Mouse (Mus musculus): ENCODE results near the gene Strbp. TPM values are rescaled to one million over a fixed set of nuclear protein-coding genes. Genes with fewer than 3 reads are reported as not detected.

Gene Strbp
- polyA plus RNA-seq, 1 experiment from 2014 or later, result 60.2 TPM

GRCm38 (mm10) chr2:37716266-37716665 is 12.6 kb upstream of the Strbp start:
- WGBS, result 80% methylated on average over 6 of the region's 6 CpGs

GRCm38 (mm10) chr2:37715364-37715763 is 11.7 kb upstream of the Strbp start:
- 58% methylated on average over 3 of the region's 3 CpGs for WGBS
- Histone ChIP-seq H3K4me2 (ENCODE audit: low read depth, severe bottlenecking) (no peak overlapping the region), H3K9ac (ENCODE audit: low read length) (no peak overlapping the region), H3K4me1 (ENCODE audit: control insufficient read depth, insufficient read depth, low read length) (no peaks in the 10 kb centered on the region), H3K4me3 (ENCODE audit: low read depth, low read length) (no peak overlapping the region), H3K27ac (replicated peaks; ENCODE audit: low read depth, low read length) (no peak overlapping the region), H3K36me3 (ENCODE audit: control insufficient read depth, insufficient read depth, low read length) (no peaks in the 10 kb centered on the region), H3K9me3 (ENCODE audit: control insufficient read depth, low read length) (no peaks in the 10 kb centered on the region), H3K27me3 (ENCODE audit: control insufficient read depth, insufficient read depth, low read length) (no peaks in the 10 kb centered on the region)
- DNase-seq (ENCODE audit: low spot score), result no peak
- no peak for ATAC-seq (ENCODE audit: insufficient number of reproducible peaks, low FRiP score, low TSS enrichment, low read depth)

More at GRCm38 (mm10) chr2:37716266-37716665, 12.6 kb upstream of the Strbp start:
- H3K9ac ChIP-seq (ENCODE audit: low read length), result no peak overlapping the region
- no peak for ATAC-seq (ENCODE audit: insufficient number of reproducible peaks, low FRiP score, low TSS enrichment, low read depth)
- H3K4me3 ChIP-seq (ENCODE audit: low read depth, low read length), result no peak overlapping the region
- H3K4me1 ChIP-seq (ENCODE audit: control insufficient read depth, insufficient read depth, low read length), result no peaks in the 10 kb centered on the region
- H3K27me3 ChIP-seq (ENCODE audit: control insufficient read depth, insufficient read depth, low read length), result no peaks in the 10 kb centered on the region
- H3K36me3 ChIP-seq (ENCODE audit: control insufficient read depth, insufficient read depth, low read length), result no peaks in the 10 kb centered on the region
- no peak overlapping the region for H3K27ac ChIP-seq (replicated peaks; ENCODE audit: low read depth, low read length)
- no peak for DNase-seq (ENCODE audit: low spot score)
- H3K9me3 ChIP-seq (ENCODE audit: control insufficient read depth, low read length), result no peaks in the 10 kb centered on the region
- no peak overlapping the region for H3K4me2 ChIP-seq (ENCODE audit: low read depth, severe bottlenecking)

- no peak overlapping the region for H3K4me2 ChIP-seq (ENCODE audit: low read depth, severe bottlenecking)
- H3K4me3 ChIP-seq (ENCODE audit: low read depth, low read length), result no peak overlapping the region
- no peaks in the 10 kb centered on the region for H3K27me3 ChIP-seq (ENCODE audit: control insufficient read depth, insufficient read depth, low read length)
- no peaks in the 10 kb centered on the region for H3K4me1 ChIP-seq (ENCODE audit: control insufficient read depth, insufficient read depth, low read length)
- H3K27ac ChIP-seq (replicated peaks; ENCODE audit: low read depth, low read length), result no peak overlapping the region
- H3K9me3 ChIP-seq (ENCODE audit: control insufficient read depth, low read length), result no peaks in the 10 kb centered on the region
- WGBS, result 90% methylated on average over 3 of the region's 3 CpGs
- no peak overlapping the region for H3K9ac ChIP-seq (ENCODE audit: low read length)
- no peak for ATAC-seq (ENCODE audit: insufficient number of reproducible peaks, low FRiP score, low TSS enrichment, low read depth)
- DNase-seq (ENCODE audit: low spot score), result no peak
- H3K36me3 ChIP-seq (ENCODE audit: control insufficient read depth, insufficient read depth, low read length), result no peaks in the 10 kb centered on the region
Observed at GRCm38 (mm10) chr2:37713100-37713499, 9.4 kb upstream of the Strbp start.

- DNase-seq (ENCODE audit: low spot score) (no peak), ATAC-seq (ENCODE audit: insufficient number of reproducible peaks, low FRiP score, low TSS enrichment, low read depth) (no peak)
- no peak overlapping the region for H3K9ac ChIP-seq (ENCODE audit: low read length)
- H3K27ac ChIP-seq (replicated peaks; ENCODE audit: low read depth, low read length), result no peak overlapping the region
- H3K4me1 ChIP-seq (ENCODE audit: control insufficient read depth, insufficient read depth, low read length), result no peaks in the 10 kb centered on the region
- no peaks in the 10 kb centered on the region for H3K9me3 ChIP-seq (ENCODE audit: control insufficient read depth, low read length)
- H3K27me3 ChIP-seq (ENCODE audit: control insufficient read depth, insufficient read depth, low read length), result no peaks in the 10 kb centered on the region
- no peak overlapping the region for H3K4me3 ChIP-seq (ENCODE audit: low read depth, low read length)
- WGBS, result 84% methylated on average over 3 of the region's 3 CpGs
- H3K4me2 ChIP-seq (ENCODE audit: low read depth, severe bottlenecking), result no peak overlapping the region
- H3K36me3 ChIP-seq (ENCODE audit: control insufficient read depth, insufficient read depth, low read length), result no peaks in the 10 kb centered on the region
Observed at GRCm38 (mm10) chr2:37708835-37709234, 5.2 kb upstream of the Strbp start.

GRCm38 (mm10) chr2:37704141-37704760 is 592 bp upstream of the Strbp start:
- no peaks in the 10 kb centered on the region for H3K27me3 ChIP-seq (ENCODE audit: control insufficient read depth, insufficient read depth, low read length)
- H3K9me3 ChIP-seq (ENCODE audit: control insufficient read depth, low read length), result no peaks in the 10 kb centered on the region
- no peak overlapping the region for H3K27ac ChIP-seq (replicated peaks; ENCODE audit: low read depth, low read length)
- peak overlapping the region; percentile 74 for H3K4me2 ChIP-seq (ENCODE audit: low read depth, severe bottlenecking)
- DNase-seq (ENCODE audit: low spot score) (no peak), ATAC-seq (ENCODE audit: insufficient number of reproducible peaks, low FRiP score, low TSS enrichment, low read depth) (no peak)
- peak overlapping the region; percentile 91 for H3K4me3 ChIP-seq (ENCODE audit: low read depth, low read length)
- H3K9ac ChIP-seq (ENCODE audit: low read length), result peak overlapping the region; percentile 92; the same call in 1 of the 2 replicates
- H3K4me1 ChIP-seq (ENCODE audit: control insufficient read depth, insufficient read depth, low read length), result peaks cover 8% of the 10 kb centered on the region
- 22% methylated on average over 4 of the region's 4 CpGs for WGBS
- no peaks in the 10 kb centered on the region for H3K36me3 ChIP-seq (ENCODE audit: control insufficient read depth, insufficient read depth, low read length)

GRCm38 (mm10) chr2:37702301-37703172 is 1.1 kb downstream of the Strbp start:
- WGBS, result under 1% methylated on average over 67 of the region's 70 CpGs
- ATAC-seq (ENCODE audit: insufficient number of reproducible peaks, low FRiP score, low TSS enrichment, low read depth), result peak; percentile 67
- Histone ChIP-seq H3K27ac (replicated peaks; ENCODE audit: low read depth, low read length) (peak overlapping the region; percentile 82), H3K9me3 (ENCODE audit: control insufficient read depth, low read length) (no peaks in the 10 kb centered on the region), H3K36me3 (ENCODE audit: control insufficient read depth, insufficient read depth, low read length) (no peaks in the 10 kb centered on the region), H3K4me1 (ENCODE audit: control insufficient read depth, insufficient read depth, low read length) (peaks cover 8% of the 10 kb centered on the region), H3K27me3 (ENCODE audit: control insufficient read depth, insufficient read depth, low read length) (no peaks in the 10 kb centered on the region), H3K4me3 (ENCODE audit: low read depth, low read length) (peak overlapping the region; percentile 91), H3K4me2 (ENCODE audit: low read depth, severe bottlenecking) (peak overlapping the region; percentile 74), H3K9ac (ENCODE audit: low read length) (peak overlapping the region; percentile 92)
- DNase-seq (ENCODE audit: low spot score), result peak; percentile 74

GRCm38 (mm10) chr2:37689064-37689615 is 14.5 kb downstream of the Strbp start:
- Histone ChIP-seq H3K4me3 (ENCODE audit: low read depth, low read length) (no peak overlapping the region), H3K36me3 (ENCODE audit: control insufficient read depth, insufficient read depth, low read length) (no peaks in the 10 kb centered on the region), H3K4me2 (ENCODE audit: low read depth, severe bottlenecking) (no peak overlapping the region), H3K9me3 (ENCODE audit: control insufficient read depth, low read length) (no peaks in the 10 kb centered on the region), H3K9ac (ENCODE audit: low read length) (no peak overlapping the region), H3K27ac (replicated peaks; ENCODE audit: low read depth, low read length) (no peak overlapping the region), H3K4me1 (ENCODE audit: control insufficient read depth, insufficient read depth, low read length) (no peaks in the 10 kb centered on the region), H3K27me3 (ENCODE audit: control insufficient read depth, insufficient read depth, low read length) (no peaks in the 10 kb centered on the region)
- 70% methylated on average over 3 of the region's 3 CpGs for WGBS
- DNase-seq (ENCODE audit: low spot score) (no peak), ATAC-seq (ENCODE audit: insufficient number of reproducible peaks, low FRiP score, low TSS enrichment, low read depth) (no peak)

GRCm38 (mm10) chr2:37687031-37687430 is 16.6 kb downstream of the Strbp start:
- H3K36me3 ChIP-seq (ENCODE audit: control insufficient read depth, insufficient read depth, low read length), result no peaks in the 10 kb centered on the region
- no peaks in the 10 kb centered on the region for H3K9me3 ChIP-seq (ENCODE audit: control insufficient read depth, low read length)
- H3K9ac ChIP-seq (ENCODE audit: low read length), result no peak overlapping the region
- no peaks in the 10 kb centered on the region for H3K27me3 ChIP-seq (ENCODE audit: control insufficient read depth, insufficient read depth, low read length)
- no peak overlapping the region for H3K27ac ChIP-seq (replicated peaks; ENCODE audit: low read depth, low read length)
- no peak overlapping the region for H3K4me2 ChIP-seq (ENCODE audit: low read depth, severe bottlenecking)
- DNase-seq (ENCODE audit: low spot score), result no peak
- whole genome bisulfite sequencing, result 95% methylated on average over 1 of the region's 1 CpGs
- no peak overlapping the region for H3K4me3 ChIP-seq (ENCODE audit: low read depth, low read length)
- no peaks in the 10 kb centered on the region for H3K4me1 ChIP-seq (ENCODE audit: control insufficient read depth, insufficient read depth, low read length)
- ATAC-seq (ENCODE audit: insufficient number of reproducible peaks, low FRiP score, low TSS enrichment, low read depth), result no peak
